Mouse (Mus musculus) forebrain, embryonic 11.5 days (tissue): ENCODE data around the gene Crybg1. TPM values are rescaled to one million over a fixed set of nuclear protein-coding genes. Genes with fewer than 3 reads are reported as not detected.

ENCODE experiments used
- ATAC-seq: fragments of 200-750 bp; cut with Nextera tagmentation; replicated peaks from 2 replicates; pipeline ENCODE4 v1.8.0; 2017; ENCODE audit warnings: moderate TSS enrichment; ENCODE audit not compliant: low FRiP score
- DNase-seq: peaks from one replicate; pipeline ENCODE4 v3.0.0-alpha.2; 2017; ENCODE audit warnings: low spot score
- H3K27ac ChIP-seq: fragments of 300-500 bp; sonication (generic); 2 replicates; pipeline ENCODE4 v1.5.1; 2014; ENCODE audit warnings: low read depth, low read length
- H3K27me3 ChIP-seq: fragments of 300-500 bp; sonication (generic); 2 replicates; pipeline ENCODE4 v1.6.1; 2014; ENCODE audit warnings: mild to moderate bottlenecking, low read length, mixed read lengths; ENCODE audit not compliant: control insufficient read depth, insufficient read depth
- H3K36me3 ChIP-seq: fragments of 300-500 bp; sonication (generic); 2 replicates; pipeline ENCODE4 v1.6.1; 2014; ENCODE audit warnings: mild to moderate bottlenecking, low read length, moderate library complexity, mixed read lengths; ENCODE audit not compliant: control insufficient read depth, insufficient read depth
- H3K4me1 ChIP-seq: fragments of 300-500 bp; sonication (generic); replicated peaks from 2 replicates; pipeline ENCODE4 v1.6.1; 2014; ENCODE audit warnings: low read length, mixed read lengths; ENCODE audit not compliant: control insufficient read depth, insufficient read depth
- H3K4me2 ChIP-seq: fragments of 300-500 bp; sonication (generic); 2 replicates; pipeline ENCODE4 v1.6.1; 2014; ENCODE audit warnings: low read depth, mild to moderate bottlenecking, low read length, moderate library complexity, mixed read lengths; ENCODE audit not compliant: severe bottlenecking
- H3K4me3 ChIP-seq: fragments of 300-500 bp; sonication (generic); 2 replicates; pipeline ENCODE4 v1.5.1; 2014; ENCODE audit warnings: low read depth, low read length
- H3K9ac ChIP-seq: fragments of 300-500 bp; sonication (generic); 2 replicates; pipeline ENCODE4 v1.6.1; 2014; ENCODE audit warnings: low read length
- H3K9me3 ChIP-seq: fragments of 300-500 bp; sonication (generic); 2 replicates; pipeline ENCODE4 v1.6.1; 2016; ENCODE audit warnings: low read length, mixed read lengths; ENCODE audit not compliant: control insufficient read depth
- whole genome bisulfite sequencing: fragments of 180-500 bp; shearing (Covaris S2); extraction: QIAGEN DNeasy Blood & Tissue Kit; methylation state at CpG from one replicate; pipeline ENCODE4 v1.1.7; 2014; 5-methylcytosine and 5-hydroxymethylcytosine counted together
- polyA plus RNA-seq: library from polyadenylated mRNA; unstranded; fragments of >200 nt; fragmentation: Nextera tagmentation; extraction: Ambion mirVana; gene quantifications from 2 replicates; pipeline ENCODE4 v1.2.1, GENCODE M21; 2014

Gene Crybg1
- polyA plus RNA-seq, 1 experiment from 2014 or later: 0.24 TPM

DNA sequence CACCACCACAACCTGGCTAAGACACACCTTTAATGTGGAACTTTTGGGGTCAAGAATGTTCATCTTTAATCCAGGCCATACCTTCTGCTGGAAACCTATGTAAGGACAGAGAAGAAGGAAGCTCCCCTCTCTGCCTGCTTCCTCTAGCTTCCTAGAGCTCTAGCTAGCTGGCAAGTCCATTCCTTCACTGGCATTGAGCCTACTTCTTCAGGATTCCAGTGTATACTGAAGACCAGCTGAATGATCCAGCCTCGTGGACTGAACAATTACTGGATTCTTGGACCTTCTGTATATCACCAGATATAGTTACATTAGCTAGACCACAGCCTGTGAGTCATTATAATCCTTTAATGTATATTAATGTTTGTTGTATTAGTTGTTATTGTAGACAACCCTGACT is 121.4 kb downstream of the Crybg1 start:
- no peak for DNase-seq
- no peaks in the 10 kb centered on the region for H3K27me3 ChIP-seq
- 69% methylated on average over 1 of the region's 1 CpGs for WGBS

GRCm38 (mm10) chr10:44026105-44026504 is 122.5 kb downstream of the Crybg1 start:
- Histone ChIP-seq H3K9ac (no peak overlapping the region), H3K27me3 (no peaks in the 10 kb centered on the region), H3K4me2 (no peak overlapping the region), H3K4me1 (no peaks in the 10 kb centered on the region), H3K9me3 (no peaks in the 10 kb centered on the region), H3K27ac (no peak overlapping the region), H3K4me3 (no peak overlapping the region), H3K36me3 (no peaks in the 10 kb centered on the region)
- DNase-seq (no peak), ATAC-seq (no peak)
- 87% methylated on average over 1 of the region's 1 CpGs for WGBS

More for the DNA sequence above, 121.4 kb downstream of the Crybg1 start:
- Histone ChIP-seq H3K9ac (no peak overlapping the region), H3K27ac (no peak overlapping the region), H3K9me3 (no peaks in the 10 kb centered on the region), H3K4me2 (no peak overlapping the region), H3K4me1 (no peaks in the 10 kb centered on the region), H3K36me3 (no peaks in the 10 kb centered on the region), H3K4me3 (no peak overlapping the region)
- ATAC-seq: no peak

DNA sequence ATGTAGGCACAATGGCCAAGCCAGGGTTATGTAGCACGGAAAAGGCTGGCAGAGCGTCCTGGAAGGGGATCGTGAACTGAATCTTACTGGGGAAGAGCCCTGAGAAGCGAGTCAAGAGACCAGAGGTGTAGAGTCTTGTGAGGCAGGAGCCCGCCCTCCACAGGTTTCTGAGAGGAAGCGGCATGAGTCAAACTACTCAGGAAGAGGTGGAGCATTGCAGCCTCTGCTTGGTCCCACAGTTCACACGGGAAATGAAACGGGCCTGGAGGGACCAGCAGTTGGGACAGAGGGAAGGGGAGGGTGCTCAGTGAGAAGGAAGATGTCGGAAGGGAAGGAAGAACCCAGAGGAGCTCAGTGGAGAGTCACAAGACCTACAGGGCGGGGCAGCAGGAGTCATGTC is 123.9 kb downstream of the Crybg1 start:
- Histone ChIP-seq H3K9me3 (no peaks in the 10 kb centered on the region), H3K27me3 (no peaks in the 10 kb centered on the region), H3K36me3 (no peaks in the 10 kb centered on the region), H3K4me3 (no peak overlapping the region), H3K27ac (no peak overlapping the region), H3K9ac (no peak overlapping the region), H3K4me2 (no peak overlapping the region), H3K4me1 (no peaks in the 10 kb centered on the region)
- ATAC-seq: no peak
- 65% methylated on average over 10 of the region's 10 CpGs for WGBS
- DNase-seq: no peak

GRCm38 (mm10) chr10:44020141-44020540 is 128.5 kb downstream of the Crybg1 start:
- H3K27me3 ChIP-seq: no peaks in the 10 kb centered on the region
- ATAC-seq: no peak
- no peaks in the 10 kb centered on the region for H3K36me3 ChIP-seq
- H3K4me3 ChIP-seq: no peak overlapping the region
- DNase-seq: no peak
- H3K4me1 ChIP-seq: no peaks in the 10 kb centered on the region
- H3K9ac ChIP-seq: no peak overlapping the region
- no peaks in the 10 kb centered on the region for H3K9me3 ChIP-seq
- 79% methylated on average over 4 of the region's 4 CpGs for WGBS
- no peak overlapping the region for H3K4me2 ChIP-seq
- H3K27ac ChIP-seq: no peak overlapping the region

DNA sequence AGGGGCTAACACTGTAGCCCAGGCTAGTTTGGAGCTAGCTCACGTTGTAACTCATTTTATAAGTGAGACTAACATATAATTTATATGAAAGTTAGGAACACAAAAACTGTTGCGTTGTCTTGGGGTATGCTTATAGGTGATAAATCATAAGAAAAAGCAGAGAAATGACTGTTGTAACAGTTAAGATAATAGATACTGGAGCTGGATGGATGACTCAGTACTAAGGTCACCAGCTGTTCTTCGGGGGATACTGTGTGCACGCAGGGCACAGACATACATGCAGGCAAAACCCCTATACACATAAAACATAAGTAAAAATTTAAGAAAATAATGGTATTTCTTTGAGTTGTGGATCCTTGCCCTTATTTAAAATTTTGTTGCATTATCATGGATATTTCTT is 130.1 kb downstream of the Crybg1 start:
- no peak overlapping the region for H3K4me2 ChIP-seq
- no peak overlapping the region for H3K27ac ChIP-seq
- no peaks in the 10 kb centered on the region for H3K36me3 ChIP-seq
- H3K4me1 ChIP-seq: no peaks in the 10 kb centered on the region
- ATAC-seq (no peak), DNase-seq (no peak)
- WGBS: 93% methylated on average over 4 of the region's 4 CpGs
- H3K9ac ChIP-seq: no peak overlapping the region
- H3K9me3 ChIP-seq: no peaks in the 10 kb centered on the region
- H3K27me3 ChIP-seq: no peaks in the 10 kb centered on the region
- H3K4me3 ChIP-seq: no peak overlapping the region

DNA sequence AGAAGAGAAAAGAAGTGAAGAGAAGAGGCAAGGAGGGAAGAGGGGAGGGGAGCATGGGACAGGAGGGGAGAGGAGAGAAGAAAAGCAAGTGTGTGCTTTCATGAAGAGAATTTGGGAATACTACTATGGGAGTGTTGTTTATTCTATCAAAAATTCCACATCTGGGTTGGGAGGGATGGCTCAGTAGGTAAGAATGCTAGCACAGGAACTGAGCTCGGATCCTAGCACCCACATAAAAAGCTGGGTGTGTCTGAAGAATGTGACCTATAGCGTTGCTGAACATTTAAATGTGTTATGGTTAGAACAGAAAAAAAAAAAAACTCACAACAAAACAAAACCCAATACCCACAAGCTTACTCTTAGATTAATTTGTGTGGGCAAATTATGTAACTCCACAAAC is 133.0 kb downstream of the Crybg1 start:
- H3K27me3 ChIP-seq: no peaks in the 10 kb centered on the region; the same call in 1 of the 2 replicates
- DNase-seq (no peak), ATAC-seq (no peak)
- no peak overlapping the region for H3K4me2 ChIP-seq
- H3K4me3 ChIP-seq: no peak overlapping the region
- no peaks in the 10 kb centered on the region for H3K4me1 ChIP-seq
- no peaks in the 10 kb centered on the region for H3K9me3 ChIP-seq
- H3K36me3 ChIP-seq: no peaks in the 10 kb centered on the region
- no peak overlapping the region for H3K9ac ChIP-seq
- WGBS: 78% methylated on average over 2 of the region's 2 CpGs
- no peak overlapping the region for H3K27ac ChIP-seq

DNA sequence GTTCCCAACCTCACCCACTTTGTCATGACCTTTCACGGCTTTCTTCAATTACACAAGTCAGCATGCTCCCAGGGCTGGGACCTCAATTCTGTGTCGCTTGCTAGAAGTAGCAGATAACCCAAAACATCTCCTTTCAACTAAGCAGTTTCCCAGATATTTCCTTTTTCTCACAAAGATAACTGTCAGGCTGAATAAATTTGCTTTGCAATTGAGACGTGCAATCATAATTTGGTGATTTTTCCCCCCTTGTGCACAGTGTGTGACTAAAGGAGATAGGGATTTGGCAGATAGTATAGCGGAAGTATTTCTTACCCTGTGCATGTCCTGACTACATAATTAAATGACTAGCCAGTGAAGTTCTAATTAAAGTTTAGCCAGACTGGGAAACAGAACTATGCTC is 134.8 kb downstream of the Crybg1 start:
- Histone ChIP-seq H3K4me1 (no peaks in the 10 kb centered on the region), H3K9ac (no peak overlapping the region), H3K27ac (no peak overlapping the region), H3K9me3 (no peaks in the 10 kb centered on the region), H3K36me3 (no peaks in the 10 kb centered on the region), H3K4me2 (no peak overlapping the region), H3K4me3 (no peak overlapping the region), H3K27me3 (no peaks in the 10 kb centered on the region; the same call in 1 of the 2 replicates)
- WGBS: 73% methylated on average over 4 of the region's 4 CpGs
- no peak for ATAC-seq
- no peak for DNase-seq

DNA sequence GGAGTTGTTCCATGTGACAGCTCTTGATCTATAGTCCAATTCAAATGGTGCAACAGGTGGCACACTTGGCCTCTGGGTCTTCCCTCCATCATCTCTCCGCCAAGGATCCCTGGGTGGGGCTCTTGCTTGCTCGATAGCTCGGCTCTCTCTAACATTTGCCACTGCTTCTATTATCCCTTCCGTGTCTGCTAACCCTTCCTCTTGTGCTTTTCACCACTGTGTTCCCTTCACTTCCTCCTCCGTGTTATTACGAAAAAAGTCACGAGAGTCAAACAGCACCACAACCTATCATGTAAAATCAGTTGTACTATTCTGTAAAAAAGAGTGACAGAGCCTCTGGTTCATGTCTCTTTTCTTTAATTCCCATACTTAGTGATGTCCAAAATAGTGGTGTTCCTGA is 137.2 kb downstream of the Crybg1 start:
- 87% methylated on average over 7 of the region's 7 CpGs for WGBS
- DNase-seq (no peak), ATAC-seq (no peak)
- peaks cover 5% of the 10 kb centered on the region; the same call in 1 of the 2 replicates for H3K27me3 ChIP-seq
- no peaks in the 10 kb centered on the region for H3K4me1 ChIP-seq
- no peaks in the 10 kb centered on the region for H3K9me3 ChIP-seq
- no peak overlapping the region for H3K9ac ChIP-seq
- no peak overlapping the region for H3K27ac ChIP-seq
- H3K4me2 ChIP-seq: no peak overlapping the region
- H3K36me3 ChIP-seq: no peaks in the 10 kb centered on the region
- no peak overlapping the region for H3K4me3 ChIP-seq

- Histone ChIP-seq H3K4me2 (no peak overlapping the region), H3K4me3 (no peak overlapping the region), H3K27ac (no peak overlapping the region), H3K9me3 (no peaks in the 10 kb centered on the region), H3K4me1 (0 out of 2 replicates have a peak, but pooled peaks cover 2% of the 10 kb centered on the region), H3K27me3 (peaks cover 30% of the 10 kb centered on the region), H3K9ac (no peak overlapping the region), H3K36me3 (no peaks in the 10 kb centered on the region)
- DNase-seq: no peak
- no peak for ATAC-seq
These were observed 139.8 kb downstream of the Crybg1 start for GRCm38 (mm10) chr10:44008808-44009207.
